Mouse (Mus musculus) liver, embryonic 11.5 days (tissue): ENCODE results near the gene Olfr550. TPM values are rescaled to one million over a fixed set of nuclear protein-coding genes. Genes with fewer than 3 reads are reported as not detected.

Experiments
- ATAC-seq: fragments of 200-750 bp; cut with Nextera tagmentation; replicated peaks from 2 replicates; pipeline ENCODE4 v1.8.0; 2017; ENCODE audit warnings: moderate number of reproducible peaks, mild to moderate bottlenecking, moderate TSS enrichment, moderate library complexity; ENCODE audit not compliant: low FRiP score
- DNase-seq: peaks from one replicate; pipeline ENCODE4 v3.0.0-alpha.2; 2017; ENCODE audit warnings: low spot score
- H3K27ac ChIP-seq: fragments of 300-500 bp; sonication (generic); 2 replicates; pipeline ENCODE4 v1.5.1; 2014; ENCODE audit warnings: mild to moderate bottlenecking, low read depth, low read length, control low read depth
- H3K27me3 ChIP-seq: fragments of 300-500 bp; sonication (generic); replicated peaks from 2 replicates; pipeline ENCODE4 v1.6.1; 2014; ENCODE audit warnings: low read length, mixed read lengths; ENCODE audit not compliant: control insufficient read depth, insufficient read depth
- H3K36me3 ChIP-seq: fragments of 300-500 bp; sonication (generic); 2 replicates; pipeline ENCODE4 v1.6.1; 2014; ENCODE audit warnings: mild to moderate bottlenecking, low read length, moderate library complexity, mixed read lengths; ENCODE audit not compliant: control insufficient read depth, insufficient read depth
- H3K4me1 ChIP-seq: fragments of 300-500 bp; sonication (generic); replicated peaks from 2 replicates; pipeline ENCODE4 v1.6.1; 2014; ENCODE audit warnings: low read length, mixed read lengths; ENCODE audit not compliant: control insufficient read depth, insufficient read depth
- H3K4me2 ChIP-seq: fragments of 300-500 bp; sonication (generic); 2 replicates; pipeline ENCODE4 v1.6.1; 2014; ENCODE audit warnings: mild to moderate bottlenecking, control low read depth, moderate library complexity
- H3K4me3 ChIP-seq: fragments of 300-500 bp; sonication (generic); 2 replicates; pipeline ENCODE4 v1.5.1; 2014; ENCODE audit warnings: low read depth, low read length, control low read depth
- H3K9ac ChIP-seq: fragments of 300-500 bp; sonication (generic); 2 replicates; pipeline ENCODE4 v1.6.1; 2014; ENCODE audit warnings: low read depth, low read length, control low read depth
- H3K9me3 ChIP-seq: fragments of 300-500 bp; sonication (generic); 2 replicates; pipeline ENCODE4 v1.6.1; 2016; ENCODE audit warnings: low read length, inconsistent platforms, mixed read lengths; ENCODE audit not compliant: control insufficient read depth
- WGBS: fragments of 180-500 bp; shearing (Covaris S2); extraction: QIAGEN DNeasy Blood & Tissue Kit; methylation state at CpG from one replicate; pipeline ENCODE4 v1.1.7; 2014; 5-methylcytosine and 5-hydroxymethylcytosine counted together
- polyA plus RNA-seq: library from polyadenylated mRNA; unstranded; fragments of >200 nt; fragmentation: Nextera tagmentation; extraction: Ambion mirVana; gene quantifications from 2 replicates; pipeline ENCODE4 v1.2.1, GENCODE M21; 2014

Gene Olfr550
- not detected in 2 replicates for polyA plus RNA-seq

GRCm38 (mm10) chr7:102571142-102571541 lies at the start of gene Olfr550:
TSS of gene Olfr550 (plus strand) at chr7:102571442.
- no peak for ATAC-seq

DNA sequence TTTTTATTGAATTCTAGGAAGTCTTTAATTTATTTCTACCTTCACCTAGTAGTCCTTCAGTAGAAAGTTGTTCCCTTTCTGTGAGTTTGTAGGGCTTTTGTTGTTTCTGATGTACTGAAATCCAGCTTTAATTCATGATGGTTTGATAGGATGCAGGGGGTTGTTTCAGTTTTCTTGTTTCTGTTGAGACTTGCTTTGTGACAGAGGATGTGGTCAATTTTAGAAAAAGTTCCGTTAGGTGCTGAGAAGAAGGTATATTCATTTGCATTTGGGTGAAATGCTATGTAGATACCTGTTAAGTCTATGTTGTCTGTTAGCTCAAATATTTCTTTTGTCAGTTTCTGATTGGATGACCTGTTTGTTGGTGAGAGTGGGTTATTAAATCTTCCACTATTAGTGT lies 42.2 kb upstream of the Olfr550 start:
- H3K27me3 ChIP-seq, result no peaks in the 10 kb centered on the region
- no peak overlapping the region for H3K27ac ChIP-seq
- no peak overlapping the region for H3K4me2 ChIP-seq
- no peak for DNase-seq
- no peaks in the 10 kb centered on the region for H3K9me3 ChIP-seq
- 77% methylated on average over 1 of the region's 1 CpGs for WGBS
- H3K9ac ChIP-seq, result no peak overlapping the region
- H3K4me1 ChIP-seq, result no peaks in the 10 kb centered on the region
- ATAC-seq, result no peak
- no peak overlapping the region for H3K4me3 ChIP-seq
- H3K36me3 ChIP-seq, result no peaks in the 10 kb centered on the region

More at GRCm38 (mm10) chr7:102571142-102571541, at the start of gene Olfr550:
- Histone ChIP-seq H3K4me3 (no peak within 1 kb of the TSS), H3K4me1 (no peaks in the 10 kb centered on the region), H3K9me3 (no peaks in the 10 kb centered on the region), H3K27me3 (no peaks in the 10 kb centered on the region), H3K36me3 (no peaks in the 10 kb centered on the region), H3K27ac (no peak within 1 kb of the TSS), H3K4me2 (no peak within 1 kb of the TSS), H3K9ac (no peak within 1 kb of the TSS)
- WGBS, result 87% methylated on average over 8 of the region's 8 CpGs
- no peak for DNase-seq

GRCm38 (mm10) chr7:102534449-102534848 lies 36.8 kb upstream of the Olfr550 start, which contains the start of gene Olfr547:
TSS of gene Olfr547 (plus strand) at chr7:102534749.
- H3K9me3 ChIP-seq, result no peaks in the 10 kb centered on the region
- H3K4me1 ChIP-seq, result no peaks in the 10 kb centered on the region
- no peak within 1 kb of the TSS for H3K4me3 ChIP-seq
- ATAC-seq, result no peak
- no peaks in the 10 kb centered on the region for H3K27me3 ChIP-seq
- no peak within 1 kb of the TSS for H3K9ac ChIP-seq
- no peak within 1 kb of the TSS for H3K27ac ChIP-seq
- no peaks in the 10 kb centered on the region for H3K36me3 ChIP-seq
- 62% methylated on average over 1 of the region's 1 CpGs for WGBS
- no peak for DNase-seq
- no peak within 1 kb of the TSS for H3K4me2 ChIP-seq

DNA sequence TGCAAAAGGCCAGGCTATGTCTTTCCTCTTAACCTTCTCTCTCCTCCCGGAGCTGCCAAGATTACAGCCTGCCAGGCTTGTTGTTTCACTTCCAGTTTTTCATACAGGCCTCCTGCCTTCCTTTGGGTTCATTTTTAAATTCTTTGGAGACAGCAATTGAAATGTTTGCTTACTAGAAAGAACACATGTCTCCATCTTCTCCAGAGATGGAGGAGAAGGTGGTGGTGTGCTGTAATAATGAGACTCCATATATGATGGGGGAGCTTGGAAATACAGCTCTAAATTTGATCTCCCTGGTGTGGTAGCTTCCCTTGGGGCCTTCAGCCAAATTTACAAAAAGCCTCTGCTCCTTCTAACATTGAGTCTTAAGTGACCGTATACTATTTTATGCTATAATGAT lies 30.6 kb upstream of the Olfr550 start, which contains the start of gene Olfr548-ps1:
TSS of gene Olfr548-ps1 (plus strand) at position 301 of the 400 bp plus-strand sequence.
- 72% methylated on average over 2 of the region's 2 CpGs for WGBS
- no peaks in the 10 kb centered on the region for H3K27me3 ChIP-seq
- ATAC-seq, result no peak

GRCm38 (mm10) chr7:102541251-102541650 lies 30.0 kb upstream of the Olfr550 start:
- H3K9ac ChIP-seq, result no peak overlapping the region
- no peak overlapping the region for H3K27ac ChIP-seq
- H3K4me2 ChIP-seq, result no peak overlapping the region
- no peak overlapping the region for H3K4me3 ChIP-seq
- no peaks in the 10 kb centered on the region for H3K36me3 ChIP-seq
- H3K4me1 ChIP-seq, result no peaks in the 10 kb centered on the region
- no peaks in the 10 kb centered on the region for H3K9me3 ChIP-seq
- ATAC-seq (no peak), DNase-seq (no peak)
- 47% methylated on average over 3 of the region's 3 CpGs for WGBS
- H3K27me3 ChIP-seq, result no peaks in the 10 kb centered on the region

More for the DNA sequence above, 30.6 kb upstream of the Olfr550 start, which contains the start of gene Olfr548-ps1:
- H3K27ac ChIP-seq, result no peak within 1 kb of the TSS
- no peaks in the 10 kb centered on the region for H3K4me1 ChIP-seq
- no peak for DNase-seq
- no peaks in the 10 kb centered on the region for H3K36me3 ChIP-seq
- no peak within 1 kb of the TSS for H3K4me2 ChIP-seq
- no peak within 1 kb of the TSS for H3K9ac ChIP-seq
- H3K4me3 ChIP-seq, result no peak within 1 kb of the TSS
- H3K9me3 ChIP-seq, result no peaks in the 10 kb centered on the region

DNA sequence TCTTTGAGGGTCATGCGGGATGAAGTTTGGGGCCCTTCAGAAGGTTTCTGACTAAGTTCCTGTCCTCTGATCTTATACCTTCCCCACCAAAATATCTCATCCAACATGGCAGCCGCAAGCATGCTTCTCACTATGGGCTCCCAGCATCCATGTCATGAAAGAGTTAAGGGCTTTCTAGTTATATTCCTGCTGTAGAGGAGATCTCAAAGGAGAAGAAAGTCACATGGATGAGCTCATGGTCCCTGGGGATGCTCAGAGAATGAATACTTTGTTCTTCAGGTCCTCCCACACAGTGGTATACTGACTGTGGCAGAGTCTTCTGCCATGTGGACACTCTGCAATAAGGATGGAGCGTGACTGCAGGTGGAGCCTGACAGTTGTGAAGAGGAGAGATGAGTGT lies 21.7 kb upstream of the Olfr550 start, which contains the start of gene Olfr549:
TSS of gene Olfr549 (plus strand) at position 301 of the 400 bp plus-strand sequence.
- no peak within 1 kb of the TSS for H3K4me2 ChIP-seq
- H3K27ac ChIP-seq, result no peak within 1 kb of the TSS
- no peak within 1 kb of the TSS for H3K4me3 ChIP-seq
- ATAC-seq, result no peak
- H3K9ac ChIP-seq, result no peak within 1 kb of the TSS
- 83% methylated on average over 3 of the region's 3 CpGs for WGBS
- H3K36me3 ChIP-seq, result no peaks in the 10 kb centered on the region
- H3K9me3 ChIP-seq, result no peaks in the 10 kb centered on the region
- no peaks in the 10 kb centered on the region for H3K4me1 ChIP-seq
- H3K27me3 ChIP-seq, result no peaks in the 10 kb centered on the region
- DNase-seq, result no peak

- Histone ChIP-seq H3K27ac (no peak overlapping the region), H3K36me3 (no peaks in the 10 kb centered on the region), H3K4me3 (no peak overlapping the region), H3K4me2 (no peak overlapping the region), H3K27me3 (no peaks in the 10 kb centered on the region), H3K9me3 (no peaks in the 10 kb centered on the region), H3K9ac (no peak overlapping the region), H3K4me1 (no peaks in the 10 kb centered on the region)
- DNase-seq (no peak), ATAC-seq (no peak)
- 76% methylated on average over 3 of the region's 3 CpGs for WGBS
Measured at GRCm38 (mm10) chr7:102553279-102553678, 18.0 kb upstream of the Olfr550 start.

GRCm38 (mm10) chr7:102564999-102565997 lies 5.9 kb upstream of the Olfr550 start, which contains the start of gene Trim21:
TSS of gene Trim21 (minus strand) at chr7:102565486.
- peak; percentile 76 for DNase-seq
- Histone ChIP-seq H3K4me3 (peak within 1 kb of the TSS; percentile 74), H3K27ac (no peak within 1 kb of the TSS), H3K27me3 (no peaks in the 10 kb centered on the region), H3K4me2 (peak within 1 kb of the TSS; percentile 80), H3K9ac (peak within 1 kb of the TSS; percentile 75), H3K9me3 (no peaks in the 10 kb centered on the region), H3K36me3 (no peaks in the 10 kb centered on the region), H3K4me1 (peaks cover 7% of the 10 kb centered on the region)
- WGBS, result 18% methylated on average over 10 of the region's 10 CpGs
- peak; percentile 100 for ATAC-seq
